Mouse (Mus musculus): ENCODE data around the gene Tspan15. TPM values are rescaled to one million over a fixed set of nuclear protein-coding genes. Genes with fewer than 3 reads are reported as not detected.
A peak's percentile ranks its signal among the peaks of the same experiment; 100 is the strongest.

The Tspan15 gene
- total RNA-seq, 4 experiments from 2014 or later: 14.3 to 20.4 (median 20.4) TPM

- no peak for DNase-seq (ENCODE audit: low spot score in 2 of 2)
Measured at GRCm38 (mm10) chr10:62190821-62191220, 40.2 kb downstream of the Tspan15 start.

DNA sequence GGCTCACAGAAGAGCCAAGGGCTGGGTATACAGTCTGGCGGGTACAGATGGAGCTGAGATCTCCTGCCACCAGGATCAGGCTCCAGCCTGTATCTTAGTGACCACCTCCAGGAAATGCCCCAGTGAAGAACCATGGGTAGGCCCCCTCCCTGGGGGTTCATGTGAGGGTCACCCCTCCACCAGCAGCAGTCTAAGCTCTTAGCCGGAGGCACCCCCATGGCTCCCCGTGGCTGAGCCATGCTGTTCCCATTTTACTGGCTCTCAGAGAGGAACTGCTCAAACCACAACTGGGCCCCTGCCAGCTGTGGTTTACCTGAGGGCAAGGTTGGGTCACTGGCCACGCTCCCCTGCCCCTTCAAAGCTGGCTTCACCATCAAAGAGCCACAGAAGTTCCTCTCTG is 41.1 kb downstream of the Tspan15 start:
- DNase-seq (ENCODE audit: low spot score in 2 of 2): no peak

DNA sequence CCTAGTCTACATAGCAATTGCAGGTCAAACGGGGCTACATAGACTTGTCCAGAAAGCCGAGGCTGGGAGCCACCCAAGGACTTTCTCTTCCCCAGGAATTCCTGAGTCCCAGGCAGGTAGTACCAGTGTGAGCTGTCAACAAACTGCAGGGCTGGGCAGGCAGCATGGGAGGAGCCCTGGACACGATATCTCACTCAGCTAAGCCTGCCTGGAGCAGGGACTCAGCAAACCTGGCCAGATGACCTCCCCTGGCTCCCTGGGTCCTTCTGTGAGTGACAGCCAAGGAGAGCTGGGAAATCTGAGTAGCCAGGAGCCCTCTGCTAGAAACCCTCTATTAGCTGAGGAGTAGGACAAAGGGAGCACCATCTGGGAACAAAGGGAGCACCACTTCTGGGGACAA is 41.7 kb downstream of the Tspan15 start:
- DNase-seq (ENCODE audit: low spot score in 2 of 2): no peak

DNA sequence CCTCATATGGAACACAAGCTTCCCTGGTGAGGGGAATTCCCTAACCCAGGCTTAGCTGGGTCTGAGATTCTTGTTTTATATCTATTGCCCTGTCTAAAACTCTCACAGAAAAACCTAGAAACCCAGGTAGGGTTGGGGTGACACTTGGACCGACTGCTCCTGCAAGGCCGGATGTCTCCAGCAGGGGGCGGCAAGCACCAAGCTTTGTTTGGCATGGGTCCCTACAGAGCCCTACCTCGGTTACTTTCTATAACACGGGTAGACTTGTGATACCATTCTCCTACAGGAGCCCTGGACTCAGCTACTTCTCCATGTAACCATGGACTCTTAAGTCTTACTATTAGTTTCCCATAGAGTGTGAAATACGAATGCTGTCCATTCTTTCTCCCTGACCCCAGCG is 44.2 kb downstream of the Tspan15 start:
- DNase-seq (ENCODE audit: low spot score in 2 of 2): peak in 1 of 2 experiments; percentile 87

GRCm38 (mm10) chr10:62183053-62183452 is 48.0 kb downstream of the Tspan15 start:
- peak; percentile 89 to 98 for DNase-seq (ENCODE audit: low spot score in 2 of 2)

- no peak for DNase-seq (ENCODE audit: low spot score in 2 of 2)
Measured at GRCm38 (mm10) chr10:62182471-62183014, 48.5 kb downstream of the Tspan15 start.

- DNase-seq (ENCODE audit: low spot score in 2 of 2): no peak
Measured at GRCm38 (mm10) chr10:62181701-62182100, 49.4 kb downstream of the Tspan15 start.

GRCm38 (mm10) chr10:62179944-62180343 is 51.1 kb downstream of the Tspan15 start:
- no peak for DNase-seq (ENCODE audit: low spot score in 2 of 2)

DNA sequence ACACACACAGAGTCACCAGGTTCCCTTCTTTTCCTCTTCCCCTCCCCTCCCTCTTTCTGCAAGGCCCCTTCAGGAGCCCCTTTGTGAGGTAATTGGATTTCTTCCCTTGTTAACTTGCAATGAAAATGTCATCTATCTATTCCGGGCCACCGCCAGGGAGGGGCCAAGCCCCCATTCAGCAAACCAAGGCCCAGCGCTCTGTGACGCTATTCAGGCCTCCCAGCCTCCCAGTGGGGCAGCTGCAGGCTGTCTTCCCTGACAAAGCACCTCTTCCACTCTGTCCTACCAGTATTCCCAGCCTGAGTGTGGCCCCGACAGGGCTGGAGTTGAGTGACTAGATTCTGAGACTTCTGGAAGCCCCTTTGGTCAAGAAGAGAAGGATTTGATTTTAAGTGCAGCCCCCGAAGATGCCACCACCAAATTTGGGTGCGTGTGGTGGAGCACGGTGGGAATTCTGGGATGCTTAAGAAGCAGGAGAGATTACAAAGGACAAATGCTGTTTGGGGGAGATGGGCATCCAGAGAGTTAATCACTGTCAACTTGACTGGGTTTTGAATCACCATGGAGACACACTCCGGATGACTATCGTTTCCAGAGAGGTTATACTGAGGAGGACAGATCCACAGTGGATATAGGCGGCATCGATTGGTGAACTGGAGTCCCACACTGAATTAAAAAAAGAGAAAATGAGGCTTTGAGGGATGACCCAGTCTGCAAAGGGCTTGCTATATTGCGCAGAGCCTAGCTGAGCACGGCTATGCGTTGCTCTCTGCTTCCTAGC is 56.3 kb downstream of the Tspan15 start:
- no peak for DNase-seq (ENCODE audit: low spot score in 2 of 2)

GRCm38 (mm10) chr10:62173941-62174448 is 57.1 kb downstream of the Tspan15 start:
- no peak for DNase-seq (ENCODE audit: low spot score in 2 of 2)

DNA sequence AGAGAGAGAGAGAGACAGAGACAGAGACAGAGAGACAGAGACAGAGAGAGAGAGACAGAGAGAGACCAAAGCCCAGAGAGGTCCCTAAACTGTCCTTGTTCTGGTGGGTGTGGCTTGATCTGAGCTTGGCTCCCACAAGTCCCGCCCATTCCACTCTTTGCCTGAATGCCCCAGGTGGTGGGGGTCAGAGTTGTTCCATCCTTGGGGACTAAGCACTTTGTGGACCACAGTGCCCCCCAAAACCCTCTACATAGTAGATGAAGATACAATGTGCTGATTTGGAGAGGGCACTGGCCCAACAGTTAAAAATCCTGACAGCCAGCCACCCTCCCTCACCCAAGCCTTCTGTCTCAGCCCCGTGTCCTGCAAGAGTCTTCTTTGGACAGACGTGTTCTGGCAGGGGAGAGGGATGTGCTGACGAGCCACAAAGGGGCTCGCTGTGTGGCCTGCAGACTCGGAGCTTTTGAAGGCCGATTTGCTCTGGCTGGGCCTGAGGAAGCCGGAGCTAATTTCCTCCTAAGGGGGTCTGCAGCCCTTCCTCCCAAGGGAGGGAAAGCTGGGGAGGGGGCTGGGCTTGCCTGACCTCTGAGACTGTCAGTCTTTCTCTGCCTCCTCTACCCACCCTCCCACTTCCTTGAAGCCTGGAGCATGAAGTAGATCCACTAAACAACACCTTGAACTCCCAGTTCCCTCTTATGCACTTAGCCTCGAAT is 58.1 kb downstream of the Tspan15 start:
- no peak for DNase-seq (ENCODE audit: low spot score in 2 of 2)

GRCm38 (mm10) chr10:62162410-62162809 is 68.6 kb downstream of the Tspan15 start:
- no peak for DNase-seq (ENCODE audit: low spot score in 2 of 2)

GRCm38 (mm10) chr10:62149929-62150328 is 81.1 kb downstream of the Tspan15 start:
- DNase-seq (ENCODE audit: low spot score in 2 of 2): no peak

DNA sequence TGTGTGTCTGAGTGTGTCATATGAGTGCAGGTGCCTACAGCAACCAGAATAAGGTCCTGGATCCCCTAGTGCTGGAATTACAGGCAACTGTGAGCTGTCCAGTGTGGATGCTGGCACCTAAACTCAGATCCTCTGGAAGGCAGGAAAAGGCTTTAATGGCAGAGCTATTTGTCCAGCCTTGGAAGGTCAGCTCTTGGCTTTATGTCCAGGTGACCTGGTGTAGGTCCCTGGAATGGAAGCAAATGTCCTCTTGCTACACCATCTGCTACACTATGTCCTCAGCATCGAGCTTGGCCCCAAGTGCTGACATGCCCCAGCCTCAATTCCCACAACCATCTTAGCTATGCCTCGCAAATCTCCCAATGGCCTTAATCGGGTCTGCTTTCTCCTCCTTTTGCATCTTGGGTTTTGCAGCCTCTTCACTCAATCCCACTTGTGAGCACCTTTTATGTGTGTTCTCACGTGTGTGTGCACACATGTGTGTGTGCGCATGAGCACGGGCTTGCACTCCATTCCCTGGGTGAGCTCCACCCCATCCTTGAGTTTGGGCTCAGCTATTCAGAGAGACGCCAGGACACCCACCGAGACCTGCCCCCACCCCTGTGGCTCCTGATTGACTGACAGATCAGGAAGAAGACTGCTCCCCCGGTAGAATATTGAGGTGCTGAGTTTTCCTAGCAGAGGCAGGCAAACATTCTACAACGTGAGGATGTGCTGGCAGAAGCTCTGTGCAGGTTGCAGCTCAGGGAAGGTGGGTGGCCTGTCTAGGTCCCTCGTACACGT is 83.4 kb downstream of the Tspan15 start:
- no peak for DNase-seq (ENCODE audit: low spot score in 2 of 2)

DNA sequence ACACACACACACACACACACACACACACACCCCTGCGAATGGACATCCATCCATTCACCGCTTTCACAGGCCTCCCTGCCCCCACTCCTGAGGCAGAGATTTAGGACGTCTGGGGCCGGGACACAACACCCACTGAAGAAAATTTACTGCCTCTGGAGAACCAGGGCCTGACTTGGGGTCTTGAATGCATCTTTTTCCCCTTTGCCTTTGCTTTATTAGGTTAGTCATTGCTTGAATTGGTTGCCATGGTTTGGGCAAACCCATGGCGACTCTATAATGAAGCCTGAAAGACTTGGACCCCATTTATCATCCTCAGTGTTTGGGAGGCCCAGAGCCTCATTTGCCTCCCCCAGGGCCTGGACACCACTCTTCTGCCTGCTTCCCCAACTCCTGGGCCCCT is 85.1 kb downstream of the Tspan15 start:
- DNase-seq (ENCODE audit: low spot score in 2 of 2): no peak

- no peak for DNase-seq (ENCODE audit: low spot score in 2 of 2)
Measured at GRCm38 (mm10) chr10:62143820-62144219, 87.2 kb downstream of the Tspan15 start, which contains the start of gene Fam241b. Gene Fam241b, minus strand, starts transcription at chr10:62143920.

DNA sequence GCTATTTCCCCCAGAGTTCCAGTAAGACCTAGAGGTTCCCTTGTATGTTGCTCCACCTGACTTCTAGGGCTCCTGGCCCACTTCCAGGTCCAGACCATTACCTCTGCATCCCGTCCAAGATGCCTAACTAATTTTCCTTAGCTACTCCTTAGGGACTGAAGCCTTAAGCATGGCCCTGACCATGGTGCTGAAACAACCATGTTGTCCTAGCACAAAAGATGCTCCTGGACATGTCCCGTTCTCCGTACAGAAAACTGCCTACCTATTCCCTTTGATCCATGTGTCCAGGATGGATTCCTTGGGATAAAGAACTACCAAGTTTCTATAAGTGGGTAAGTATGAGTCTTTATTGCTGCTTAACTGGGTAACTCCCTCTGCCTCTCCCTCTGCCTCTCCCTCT is 93.0 kb downstream of the Tspan15 start:
- DNase-seq (ENCODE audit: low spot score in 2 of 2): no peak

DNA sequence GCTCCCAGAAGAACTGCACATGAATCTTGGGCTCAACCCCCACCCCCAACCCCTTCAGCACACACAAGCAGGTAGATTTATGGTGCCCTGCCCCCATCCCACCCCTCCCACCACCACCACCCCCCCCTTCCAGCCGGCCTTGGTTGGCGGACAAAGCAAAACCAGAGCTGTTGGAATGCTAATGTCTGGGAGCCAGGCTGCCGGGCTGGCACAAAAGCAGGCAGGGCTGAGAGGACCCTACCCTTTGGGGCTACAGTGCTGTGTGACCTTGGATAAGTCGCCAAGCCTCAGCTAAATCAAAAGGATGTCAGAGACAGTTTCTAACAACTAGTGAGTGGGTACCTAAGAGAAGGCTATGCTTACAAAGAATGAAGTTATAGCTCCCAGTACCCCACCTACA is 93.9 kb downstream of the Tspan15 start:
- DNase-seq (ENCODE audit: low spot score in 2 of 2): no peak

- no peak for DNase-seq (ENCODE audit: low spot score in 2 of 2)
Measured at GRCm38 (mm10) chr10:62135696-62136470, 95.2 kb downstream of the Tspan15 start.
